Mouse (Mus musculus): Measurements from ENCODE around the gene BC030867. TPM values are rescaled to one million over a fixed set of nuclear protein-coding genes. Genes with fewer than 3 reads are reported as not detected.

The BC030867 gene
- total and polyA plus RNA-seq, 3 experiments: 20.0 to 51.7 (median 36.2) TPM

- peak; percentile 64 for DNase-seq (ENCODE audit: low read depth, low spot score)
- H3K9ac ChIP-seq (ENCODE audit: control insufficient read depth, low read depth, low read length, poor library complexity, severe bottlenecking): peak overlapping the region; percentile 52
- H3K4me3 ChIP-seq (ENCODE audit: control insufficient read depth in 1 of 2, insufficient read depth in 1 of 2, low read depth in 2 of 2, low read length in 2 of 2): peak overlapping the region; percentile 33 to 50
- H3K4me1 ChIP-seq (ENCODE audit: control insufficient read depth in 1 of 2, insufficient read depth in 2 of 2, low read length in 2 of 2): peaks cover 20 to 48% of the 10 kb centered on the region in 2 experiments
- peak overlapping the region; percentile 63 for H3K27ac ChIP-seq (ENCODE audit: control insufficient read depth, low read depth, low read length)
- H3K79me2 ChIP-seq (ENCODE audit: control insufficient read depth, insufficient read depth, low read length, poor library complexity): no peaks in the 10 kb centered on the region
- H3K9me3 ChIP-seq (replicated peaks; ENCODE audit: insufficient read depth, low read length): no peaks in the 10 kb centered on the region
- peaks cover 0 to 31% of the 10 kb centered on the region in 2 experiments; a peak in 2 of 4 replicates for H3K36me3 ChIP-seq (ENCODE audit: control insufficient read depth in 1 of 2, insufficient read depth in 2 of 2, low read length in 2 of 2)
- no peaks in the 10 kb centered on the region for H3K27me3 ChIP-seq (ENCODE audit: control insufficient read depth in 1 of 2, insufficient read depth in 2 of 2, low read length in 2 of 2)
- TF ChIP-seq MYC (IDR thresholded peaks at IDR 0.05; ENCODE audit: low read depth, low read length) (no peak), SMC3 (IDR thresholded peaks at IDR 0.05; ENCODE audit: low read depth, low read length) (no peak), USF2 (IDR thresholded peaks at IDR 0.05; ENCODE audit: borderline replicate concordance in 1 of 2, insufficient read depth in 1 of 2, low read depth in 1 of 2, low read length in 2 of 2) (peak in 1 of 2 experiments; percentile 57; a peak in 2 of 4 replicates), MEF2A (IDR thresholded peaks at IDR 0.05; ENCODE audit: extremely low read depth, insufficient replicate concordance, low read depth, low read length, poor library complexity, severe bottlenecking) (no peak; the same call in 1 of the 2 replicates), ZNF384 (IDR thresholded peaks at IDR 0.05; ENCODE audit: low read depth, low read length) (no peak), ELF1 (IDR thresholded peaks at IDR 0.05; ENCODE audit: low read depth, low read length) (no peak), MAX (IDR thresholded peaks at IDR 0.05; ENCODE audit: low read length) (peak; percentile 71), HCFC1 (IDR thresholded peaks at IDR 0.05; ENCODE audit: low read depth, low read length) (0 out of 2 replicates have a peak, but pooled peaks have one; percentile 2), TAL1 (IDR thresholded peaks at IDR 0.05; ENCODE audit: low read length) (no peak), NELFE (IDR thresholded peaks at IDR 0.05; ENCODE audit: low read depth, low read length) (no peak), MYB (IDR thresholded peaks at IDR 0.05; ENCODE audit: low read depth, low read length) (no peak), BHLHE40 (IDR thresholded peaks at IDR 0.05; ENCODE audit: borderline replicate concordance, low read depth, low read length) (no peak), KAT2A (conservative IDR thresholded peaks at IDR 0.05; ENCODE audit: low read depth, low read length) (no peak), EP300 (IDR thresholded peaks at IDR 0.05; ENCODE audit: low read depth in 1 of 2, low read length in 2 of 2) (peak in 1 of 2 experiments; percentile 55; a peak in 2 of 4 replicates), TCF12 (IDR thresholded peaks at IDR 0.05; ENCODE audit: low read depth, low read length) (no peak), ZC3H11A (IDR thresholded peaks at IDR 0.05; ENCODE audit: low read depth, low read length) (no peak), CTCF (IDR thresholded peaks at IDR 0.05 in 2 of 3, conservative IDR thresholded peaks at IDR 0.05 in 1 of 3; ENCODE audit: control insufficient read depth in 1 of 3, insufficient read depth in 1 of 3, low read depth in 2 of 3, low read length in 3 of 3, poor library complexity in 1 of 3, severe bottlenecking in 1 of 3) (peak in 2 of 3 experiments; percentile 20 to 24; a peak in 2 of 6 replicates), ZMIZ1 (IDR thresholded peaks at IDR 0.05; ENCODE audit: low read depth, low read length) (no peak), CHD2 (IDR thresholded peaks at IDR 0.05; ENCODE audit: low read length) (no peak), POLR2AphosphoS2 (IDR thresholded peaks at IDR 0.05; ENCODE audit: low read length) (no peak), TBP (IDR thresholded peaks at IDR 0.05; ENCODE audit: low read depth, low read length) (no peak), MXI1 (IDR thresholded peaks at IDR 0.05; ENCODE audit: low read depth, low read length) (peak; percentile 30; the same call in 1 of the 2 replicates), RAD21 (IDR thresholded peaks at IDR 0.05; ENCODE audit: low read depth, low read length) (no peak), JUND (IDR thresholded peaks at IDR 0.05; ENCODE audit: low read depth, low read length) (no peak), RCOR1 (IDR thresholded peaks at IDR 0.05; ENCODE audit: low read depth, low read length) (no peak), E2F4 (IDR thresholded peaks at IDR 0.05; ENCODE audit: borderline replicate concordance, low read depth, low read length) (no peak), MAZ (IDR thresholded peaks at IDR 0.05; ENCODE audit: low read depth, low read length) (no peak), GATA1 (IDR thresholded peaks at IDR 0.05; ENCODE audit: low read depth, low read length) (peak; percentile 63), ETS1 (IDR thresholded peaks at IDR 0.05; ENCODE audit: low read depth, low read length) (peak; percentile 55), NRF1 (IDR thresholded peaks at IDR 0.05; ENCODE audit: insufficient read depth, low read depth, low read length, poor library complexity, severe bottlenecking) (no peak), ZKSCAN1 (IDR thresholded peaks at IDR 0.05; ENCODE audit: low read depth, low read length) (no peak), SIN3A (IDR thresholded peaks at IDR 0.05; ENCODE audit: low read length) (no peak; the same call in none of the 2 replicates), POLR2AphosphoS5 (IDR thresholded peaks at IDR 0.05; ENCODE audit: borderline replicate concordance, low read depth, low read length) (no peak), POLR2A (IDR thresholded peaks at IDR 0.05; ENCODE audit: control insufficient read depth in 1 of 2, insufficient read depth in 1 of 2, low read depth in 1 of 2, low read length in 2 of 2, poor library complexity in 1 of 2) (no peak), UBTF (IDR thresholded peaks at IDR 0.05; ENCODE audit: borderline replicate concordance, insufficient read depth, low read depth, low read length) (no peak), CHD1 (IDR thresholded peaks at IDR 0.05; ENCODE audit: low read depth, low read length) (no peak), MAFK (IDR thresholded peaks at IDR 0.05; ENCODE audit: borderline replicate concordance, low read depth, low read length) (no peak), GABPA (IDR thresholded peaks at IDR 0.05; ENCODE audit: low read depth, low read length) (no peak)
These were observed 26.7 kb upstream of the BC030867 start for GRCm38 (mm10) chr11:102221954-102222351.
